23 mouse cellular contexts compared by ENCODE assay signal in the genomic region with DNA sequence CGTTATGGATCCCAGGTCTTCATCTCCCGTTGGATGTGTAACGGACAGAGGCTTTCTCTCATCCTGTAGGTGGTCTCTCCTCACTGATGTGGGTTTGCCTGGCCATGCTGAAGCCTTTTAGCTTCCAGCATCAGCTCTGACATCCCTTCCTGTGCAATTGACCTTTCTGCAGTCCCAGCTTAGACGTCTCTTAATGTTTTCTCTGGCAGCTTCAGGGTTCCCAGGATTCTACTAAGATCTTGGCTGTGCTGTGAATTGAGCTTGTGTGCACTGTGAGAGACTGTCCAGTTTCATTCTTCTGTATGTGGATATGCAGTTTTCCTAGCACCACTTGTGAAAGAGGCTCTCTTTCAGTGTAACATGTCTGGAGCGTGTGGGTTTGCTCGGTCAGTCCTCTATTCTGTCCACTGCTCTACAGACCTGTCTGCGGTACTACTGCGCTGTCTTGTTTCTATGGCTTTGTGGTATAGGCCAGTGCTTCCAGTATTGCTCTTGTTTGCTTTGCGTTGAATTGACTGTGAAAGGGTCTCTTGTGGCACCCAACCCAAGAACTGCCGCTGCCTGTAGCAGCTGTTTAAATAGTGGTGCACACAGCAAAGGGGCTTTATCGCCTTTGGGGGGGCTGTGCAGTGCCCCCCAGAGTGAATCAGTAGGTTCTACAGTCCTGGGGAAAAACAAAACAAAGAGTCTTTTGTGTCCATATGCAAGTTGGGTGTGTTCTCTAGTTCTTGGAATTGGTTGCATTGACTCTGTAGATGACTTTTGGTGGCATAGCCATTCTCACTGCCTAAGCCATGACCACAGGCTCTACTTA. TPM values are rescaled to one million over a fixed set of nuclear protein-coding genes. Genes with fewer than 3 reads are reported as not detected.
DNase-seq lines count a peak whose midpoint lies in the region; ATAC-seq and TF ChIP-seq lines count a peak whose summit lies in the region.
"Had no signal": no experiment of that assay in that cellular context is flagged by ENCODE, and none has a peak within 500 bp of the region (broad histone marks: within the 10 kb centered on the region; RNA-seq: fewer than 3 reads in every experiment).

No protein-coding gene starts in this region.

- no peaks in the 10 kb centered on the region for H3K27me3 ChIP-seq in embryonic facial prominence, embryonic 12.5 days
- no peaks in the 10 kb centered on the region for H3K27me3 ChIP-seq in embryonic facial prominence, embryonic 10.5 days (replicated peaks; ENCODE audit: low read depth, poor library complexity, severe bottlenecking)
- H3K27me3 ChIP-seq in limb, embryonic 12.5 days: no peaks in the 10 kb centered on the region
- no peaks in the 10 kb centered on the region for H3K27me3 ChIP-seq in limb, embryonic 10.5 days (ENCODE audit: low read depth, poor library complexity, severe bottlenecking)
- H3K27me3 ChIP-seq in ES-Bruce4 (ENCODE audit: control insufficient read depth, insufficient read depth, low read length, poor library complexity, severe bottlenecking): no peaks in the 10 kb centered on the region
- no peaks in the 10 kb centered on the region for H3K27me3 ChIP-seq in stomach, embryonic 14.5 days (ENCODE audit: control insufficient read depth, insufficient read depth, low read length)
- H3K27me3 ChIP-seq: heart, embryonic 12.5 days; liver, embryonic 15.5 days had no signal

- no peaks in the 10 kb centered on the region for H3K9me3 ChIP-seq in embryonic facial prominence, embryonic 12.5 days
- H3K9me3 ChIP-seq in embryonic facial prominence, embryonic 10.5 days: 0 out of 2 replicates have a peak, but pooled peaks cover 2% of the 10 kb centered on the region
- H3K9me3 ChIP-seq in limb, embryonic 12.5 days: peaks cover 4% of the 10 kb centered on the region; the same call in 1 of the 2 replicates
- no peaks in the 10 kb centered on the region for H3K9me3 ChIP-seq in limb, embryonic 10.5 days (replicated peaks)
- H3K9me3 ChIP-seq in ES-Bruce4 (replicated peaks; ENCODE audit: control insufficient read depth, insufficient read depth, low read length, poor library complexity, severe bottlenecking): no peaks in the 10 kb centered on the region
- H3K9me3 ChIP-seq in stomach, embryonic 14.5 days (ENCODE audit: control insufficient read depth, low read depth, low read length): no peaks in the 10 kb centered on the region
- H3K9me3 ChIP-seq: G1E; liver, embryonic 15.5 days had no signal

- no peak for DNase-seq in embryonic facial prominence, embryonic 10.5 days (ENCODE audit: low spot score)
- no peak for DNase-seq in limb, embryonic 10.5 days (ENCODE audit: low spot score)
- no peak for DNase-seq in left cerebral cortex, adult 8-10 months (ENCODE audit: low spot score in 2 of 2)
- no peak for DNase-seq in thymus, postnatal 25 days
- DNase-seq: adrenal gland, postnatal 14 days; cerebellum, adult 11-12 months; cerebellum, postnatal 25 days; embryo, embryonic 11 days; gastrocnemius, adult 2 months; heart, postnatal 36 days; kidney, adult 8-10 months; kidney, postnatal 36 days; lung, postnatal 10 days; right cerebral cortex, postnatal 14 days; spleen, adult 18-20 months had no signal

- peak overlapping the region; percentile 47; the same call in 1 of the 2 replicates for H3K27ac ChIP-seq in embryonic facial prominence, embryonic 12.5 days
- H3K27ac ChIP-seq in embryonic facial prominence, embryonic 10.5 days (replicated peaks): no peak overlapping the region
- H3K27ac ChIP-seq in limb, embryonic 12.5 days: peak overlapping the region; percentile 32
- no peak overlapping the region for H3K27ac ChIP-seq in limb, embryonic 10.5 days
- H3K27ac ChIP-seq in ES-Bruce4 (ENCODE audit: insufficient read depth, low read length): 0 out of 2 replicates have a peak overlapping the region, but pooled peaks have one; percentile 21
- H3K27ac ChIP-seq in stomach, embryonic 14.5 days (ENCODE audit: low read length): peak overlapping the region; percentile 12; the same call in 1 of the 2 replicates
- H3K27ac ChIP-seq: gastrocnemius, adult 2 months; liver, embryonic 15.5 days had no signal

- no peak for TF ChIP-seq EP300 in ES-Bruce4 (IDR thresholded peaks at IDR 0.05; ENCODE audit: insufficient read depth, low read depth, low read length)

- 72% methylated on average over 11 of the region's 11 CpGs for WGBS in embryonic facial prominence, embryonic 12.5 days
- 75% methylated on average over 11 of the region's 11 CpGs for WGBS in embryonic facial prominence, embryonic 10.5 days
- 83% methylated on average over 11 of the region's 11 CpGs for WGBS in limb, embryonic 12.5 days
- WGBS in limb, embryonic 10.5 days: 90% methylated on average over 11 of the region's 11 CpGs
- WGBS in stomach, embryonic 14.5 days: 73% methylated on average over 11 of the region's 11 CpGs

- ATAC-seq in embryonic facial prominence, embryonic 12.5 days (ENCODE audit: insufficient number of reproducible peaks, insufficient read depth, low FRiP score, low TSS enrichment): no peak
- no peak for ATAC-seq in limb, embryonic 12.5 days (ENCODE audit: insufficient number of reproducible peaks, insufficient read depth, low FRiP score, low TSS enrichment, low read depth)
- 0 out of 2 replicates have a peak, but pooled peaks have one; percentile 38 for ATAC-seq in stomach, embryonic 14.5 days (ENCODE audit: insufficient number of reproducible peaks, insufficient read depth, low FRiP score, low read depth)
- ATAC-seq: activated CD4-positive, CD25-positive, alpha-beta regulatory T cell, adult 4 months had no signal

- no peak overlapping the region for H3K4me2 ChIP-seq in embryonic facial prominence, embryonic 12.5 days (replicated peaks)
- H3K4me2 ChIP-seq in limb, embryonic 12.5 days: no peak overlapping the region
- no peak overlapping the region for H3K4me2 ChIP-seq in stomach, embryonic 14.5 days (replicated peaks; ENCODE audit: low read depth, low read length)
- H3K4me2 ChIP-seq: heart, embryonic 12.5 days; liver, embryonic 15.5 days had no signal

- no peak for TF ChIP-seq POLR2A in ES-Bruce4 (IDR thresholded peaks at IDR 0.05; ENCODE audit: insufficient read depth, low read length)

- no peak overlapping the region for H3K4me3 ChIP-seq in embryonic facial prominence, embryonic 12.5 days
- no peak overlapping the region for H3K4me3 ChIP-seq in embryonic facial prominence, embryonic 10.5 days
- no peak overlapping the region for H3K4me3 ChIP-seq in limb, embryonic 12.5 days (replicated peaks)
- no peak overlapping the region for H3K4me3 ChIP-seq in limb, embryonic 10.5 days
- no peak overlapping the region for H3K4me3 ChIP-seq in ES-Bruce4 (ENCODE audit: low read depth, low read length)
- H3K4me3 ChIP-seq in stomach, embryonic 14.5 days (ENCODE audit: low read depth, low read length): no peak overlapping the region
- H3K4me3 ChIP-seq: gastrocnemius, adult 2 months; heart, embryonic 12.5 days; liver, embryonic 15.5 days had no signal

- H3K36me3 ChIP-seq in embryonic facial prominence, embryonic 12.5 days: peaks cover 22% of the 10 kb centered on the region
- peaks cover 68% of the 10 kb centered on the region for H3K36me3 ChIP-seq in embryonic facial prominence, embryonic 10.5 days (replicated peaks)
- peaks cover 46% of the 10 kb centered on the region for H3K36me3 ChIP-seq in limb, embryonic 12.5 days
- H3K36me3 ChIP-seq in limb, embryonic 10.5 days: peaks cover 61% of the 10 kb centered on the region
- no peaks in the 10 kb centered on the region for H3K36me3 ChIP-seq in ES-Bruce4 (ENCODE audit: control insufficient read depth, insufficient read depth, low read length, poor library complexity, severe bottlenecking)
- H3K36me3 ChIP-seq in stomach, embryonic 14.5 days (ENCODE audit: control insufficient read depth, insufficient read depth, low read length): peaks cover 14% of the 10 kb centered on the region; the same call in 1 of the 2 replicates
- H3K36me3 ChIP-seq: G1E had no signal

- H3K4me1 ChIP-seq in embryonic facial prominence, embryonic 12.5 days: peaks cover 15% of the 10 kb centered on the region
- H3K4me1 ChIP-seq in embryonic facial prominence, embryonic 10.5 days: peaks cover 32% of the 10 kb centered on the region
- H3K4me1 ChIP-seq in limb, embryonic 12.5 days (replicated peaks): peaks cover 18% of the 10 kb centered on the region
- peaks cover 18% of the 10 kb centered on the region for H3K4me1 ChIP-seq in limb, embryonic 10.5 days
- peaks cover 1% of the 10 kb centered on the region for H3K4me1 ChIP-seq in ES-Bruce4 (ENCODE audit: control insufficient read depth, insufficient read depth, low read length)
- H3K4me1 ChIP-seq in stomach, embryonic 14.5 days (ENCODE audit: control insufficient read depth, insufficient read depth, low read length): peaks cover 4% of the 10 kb centered on the region; the same call in 1 of the 2 replicates

- H3K9ac ChIP-seq in embryonic facial prominence, embryonic 12.5 days: no peak overlapping the region
- no peak overlapping the region for H3K9ac ChIP-seq in limb, embryonic 12.5 days (replicated peaks)
- no peak overlapping the region for H3K9ac ChIP-seq in ES-Bruce4 (ENCODE audit: low read depth, poor library complexity, severe bottlenecking)
- no peak overlapping the region for H3K9ac ChIP-seq in stomach, embryonic 14.5 days (replicated peaks; ENCODE audit: low read depth, low read length)
- H3K9ac ChIP-seq: heart, embryonic 12.5 days; liver, embryonic 15.5 days had no signal

- no peak for TF ChIP-seq CTCF in ES-Bruce4 (IDR thresholded peaks at IDR 0.05; ENCODE audit: low read depth, low read length)

RNA-seq across cellular contexts. Expression of gene Zbed3, which starts 8.9 kb away (rescaled TPM):
- 97.3 and 98.9 TPM in 2 replicates for polyA plus RNA-seq in embryonic facial prominence, embryonic 12.5 days (2016; fragmentation: Nextera tagmentation; extraction: Ambion mirVana)
- polyA plus RNA-seq in embryonic facial prominence, embryonic 10.5 days (2016; fragmentation: Nextera tagmentation; extraction: Ambion mirVana): 61.0 and 68.3 TPM in 2 replicates
- 103 and 105 TPM in 2 replicates for polyA plus RNA-seq in limb, embryonic 12.5 days (2016; fragmentation: Nextera tagmentation; extraction: Ambion mirVana)
- 81.8 and 98.6 TPM in 2 replicates for polyA plus RNA-seq in limb, embryonic 10.5 days (2016; fragmentation: Nextera tagmentation; extraction: Ambion mirVana)
- polyA plus RNA-seq in ES-Bruce4 (2011; ENCODE audit: insufficient read depth, insufficient read length, low read depth, missing spikeins): 12.3 and 13.7 TPM in 2 replicates
- polyA plus RNA-seq in stomach, embryonic 14.5 days (2014; fragmentation: Nextera tagmentation; extraction: Ambion mirVana): 60.5 and 66.9 TPM in 2 replicates
- total RNA-seq in left cerebral cortex, adult 8-10 months (2022): 10 to 100 TPM; 14.1 to 18.4 (median 16.1) TPM
- polyA plus RNA-seq: G1E had no signal

RNA-seq across cellular contexts. Expression of gene Aggf1, which starts 42.9 kb away (rescaled TPM):
- 47.4 TPM in 2 replicates for polyA plus RNA-seq in embryonic facial prominence, embryonic 12.5 days (2016; fragmentation: Nextera tagmentation; extraction: Ambion mirVana)
- 38.0 and 38.1 TPM in 2 replicates for polyA plus RNA-seq in embryonic facial prominence, embryonic 10.5 days (2016; fragmentation: Nextera tagmentation; extraction: Ambion mirVana)
- 45.7 and 45.8 TPM in 2 replicates for polyA plus RNA-seq in limb, embryonic 12.5 days (2016; fragmentation: Nextera tagmentation; extraction: Ambion mirVana)
- polyA plus RNA-seq in limb, embryonic 10.5 days (2016; fragmentation: Nextera tagmentation; extraction: Ambion mirVana): 38.9 and 44.6 TPM in 2 replicates
- 42.2 and 42.4 TPM in 2 replicates for polyA plus RNA-seq in ES-Bruce4 (2011; ENCODE audit: insufficient read depth, insufficient read length, low read depth, missing spikeins)
- 32.8 and 33.3 TPM in 2 replicates for polyA plus RNA-seq in stomach, embryonic 14.5 days (2014; fragmentation: Nextera tagmentation; extraction: Ambion mirVana)
- 10 to 100 TPM; 46.3 to 49.9 (median 48.2) TPM for total RNA-seq in left cerebral cortex, adult 8-10 months (2022)

Comparison
In these comparisons a context has a peak if more than half of its experiments do, and no peak if none do; other contexts are left out.
1. H3K27ac ChIP-seq: peak in embryonic facial prominence, embryonic 12.5 days (single experiment), limb, embryonic 12.5 days (single experiment), ES-Bruce4 (single experiment) and stomach, embryonic 14.5 days (single experiment); none in embryonic facial prominence, embryonic 10.5 days (single experiment) and limb, embryonic 10.5 days (single experiment).